Mouse (Mus musculus): ENCODE measurements around the gene Rbfox2.

Rbfox2 gene

GRCm38 (mm10) chr15:77331444-77331843 lies 24.6 kb upstream of the Rbfox2 start:
- DNase-seq (ENCODE audit: low spot score) = no peak

GRCm38 (mm10) chr15:77329681-77330180 lies 22.9 kb upstream of the Rbfox2 start:
- no peak for DNase-seq (ENCODE audit: low spot score)

GRCm38 (mm10) chr15:77326361-77326760 lies 19.6 kb upstream of the Rbfox2 start:
- no peak for DNase-seq (ENCODE audit: low spot score)

- no peak for DNase-seq (ENCODE audit: low spot score)
These were observed 17.6 kb upstream of the Rbfox2 start for GRCm38 (mm10) chr15:77324426-77324825.

- DNase-seq (ENCODE audit: low spot score) = peak; percentile 80
These were observed 16.4 kb upstream of the Rbfox2 start for GRCm38 (mm10) chr15:77323226-77323625.

- no peak for DNase-seq (ENCODE audit: low spot score)
These were observed 6.9 kb upstream of the Rbfox2 start for GRCm38 (mm10) chr15:77313701-77314100.

- DNase-seq (ENCODE audit: low spot score) = no peak
These were observed 6.0 kb upstream of the Rbfox2 start for GRCm38 (mm10) chr15:77312796-77313195.

GRCm38 (mm10) chr15:77307767-77308495 lies 1.1 kb upstream of the Rbfox2 start:
- peak; percentile 26 for DNase-seq (ENCODE audit: low spot score)

GRCm38 (mm10) chr15:77305852-77306546 lies 805 bp downstream of the Rbfox2 start:
- DNase-seq (ENCODE audit: low spot score) = peak; percentile 65

GRCm38 (mm10) chr15:77304960-77305359 lies 1.8 kb downstream of the Rbfox2 start:
- DNase-seq (ENCODE audit: low spot score) = peak; percentile 31

- DNase-seq (ENCODE audit: low spot score) = no peak
These were observed 5.7 kb downstream of the Rbfox2 start for GRCm38 (mm10) chr15:77301122-77301521.

- no peak for DNase-seq (ENCODE audit: low spot score)
These were observed 8.2 kb downstream of the Rbfox2 start for GRCm38 (mm10) chr15:77298564-77298963.

- no peak for DNase-seq (ENCODE audit: low spot score)
These were observed 10.2 kb downstream of the Rbfox2 start for GRCm38 (mm10) chr15:77296635-77297034.

- DNase-seq (ENCODE audit: low spot score) = no peak
These were observed 13.3 kb downstream of the Rbfox2 start for GRCm38 (mm10) chr15:77293493-77293892.

- no peak for DNase-seq (ENCODE audit: low spot score)
These were observed 14.4 kb downstream of the Rbfox2 start for GRCm38 (mm10) chr15:77292381-77292780.

- no peak for DNase-seq (ENCODE audit: low spot score)
These were observed 15.3 kb downstream of the Rbfox2 start for GRCm38 (mm10) chr15:77291471-77291870.

- DNase-seq (ENCODE audit: low spot score) = no peak
These were observed 16.5 kb downstream of the Rbfox2 start for GRCm38 (mm10) chr15:77290352-77290751.

- DNase-seq (ENCODE audit: low spot score) = no peak
These were observed 26.7 kb downstream of the Rbfox2 start for GRCm38 (mm10) chr15:77280130-77280529.

- no peak for DNase-seq (ENCODE audit: low spot score)
These were observed 28.0 kb downstream of the Rbfox2 start for GRCm38 (mm10) chr15:77278825-77279224.

GRCm38 (mm10) chr15:77276838-77277725 lies 29.7 kb downstream of the Rbfox2 start:
- DNase-seq (ENCODE audit: low spot score) = peak; percentile 54

GRCm38 (mm10) chr15:77276300-77276699 lies 30.5 kb downstream of the Rbfox2 start:
- no peak for DNase-seq (ENCODE audit: low spot score)

- no peak for DNase-seq (ENCODE audit: low spot score)
These were observed 31.2 kb downstream of the Rbfox2 start for GRCm38 (mm10) chr15:77275572-77275971.
